Mouse (Mus musculus): ENCODE results near the gene Nle1. TPM values are rescaled to one million over a fixed set of nuclear protein-coding genes. Genes with fewer than 3 reads are reported as not detected.
"Not testable (repeated sequence)": the region's sequence is repeated elsewhere in the genome, so short reads cannot be mapped to it uniquely, and the experiment has no call there.

The Nle1 gene
- polyA plus RNA-seq, 1 experiment, result 33.7 TPM

GRCm38 (mm10) chr11:82943336-82943735 lies 35.1 kb upstream of the Nle1 start:
- no peak for TF ChIP-seq E2F4 (IDR thresholded peaks at IDR 0.05; ENCODE audit: insufficient read depth)
- TF ChIP-seq USF1 (IDR thresholded peaks at IDR 0.05; ENCODE audit: low read depth), result no peak
- TF ChIP-seq TCF12 (IDR thresholded peaks at IDR 0.05; ENCODE audit: insufficient read depth, poor library complexity, severe bottlenecking), result no peak
- no peak for TF ChIP-seq REST (IDR thresholded peaks at IDR 0.05; ENCODE audit: insufficient read depth, insufficient read length)
- TF ChIP-seq MAX (IDR thresholded peaks at IDR 0.05; ENCODE audit: low read depth), result no peak
- no peak for TF ChIP-seq MYOD1 (IDR thresholded peaks at IDR 0.05; ENCODE audit: control insufficient read depth in 1 of 3, insufficient read length in 2 of 3, low read depth in 2 of 3)
- no peak for TF ChIP-seq MYOG (IDR thresholded peaks at IDR 0.05; ENCODE audit: control insufficient read depth in 1 of 3, insufficient read depth in 1 of 3, insufficient read length in 2 of 3, low read depth in 2 of 3)
- TF ChIP-seq SRF (IDR thresholded peaks at IDR 0.05; ENCODE audit: control insufficient read depth, insufficient read length, low read depth), result no peak
- Histone ChIP-seq H3K4me2 (ENCODE audit: low read depth) (no peak overlapping the region), H3K27me3 (ENCODE audit: control insufficient read depth, insufficient read depth, insufficient read length) (no peaks in the 10 kb centered on the region), H3ac (ENCODE audit: control insufficient read depth, insufficient read length) (no peak overlapping the region), H3K4me3 (no peak overlapping the region), H3K36me3 (ENCODE audit: control insufficient read depth, insufficient read depth) (no peaks in the 10 kb centered on the region), H3K79me2 (ENCODE audit: control insufficient read depth, insufficient read depth) (no peaks in the 10 kb centered on the region)

GRCm38 (mm10) chr11:82933186-82933585 lies 25.0 kb upstream of the Nle1 start:
- Histone ChIP-seq H3ac (ENCODE audit: control insufficient read depth, insufficient read length) (no peak overlapping the region), H3K36me3 (ENCODE audit: control insufficient read depth, insufficient read depth) (peaks cover 11% of the 10 kb centered on the region), H3K79me2 (ENCODE audit: control insufficient read depth, insufficient read depth) (no peaks in the 10 kb centered on the region), H3K4me3 (no peak overlapping the region), H3K27me3 (ENCODE audit: control insufficient read depth, insufficient read depth, insufficient read length) (no peaks in the 10 kb centered on the region), H3K4me2 (ENCODE audit: low read depth) (no peak overlapping the region)
- no peak for TF ChIP-seq TCF12 (IDR thresholded peaks at IDR 0.05; ENCODE audit: insufficient read depth, poor library complexity, severe bottlenecking)
- TF ChIP-seq SRF (IDR thresholded peaks at IDR 0.05; ENCODE audit: control insufficient read depth, insufficient read length, low read depth), result no peak
- no peak for TF ChIP-seq USF1 (IDR thresholded peaks at IDR 0.05; ENCODE audit: low read depth)
- no peak for TF ChIP-seq POLR2A (IDR thresholded peaks at IDR 0.05; ENCODE audit: insufficient read length, low read depth)
- no peak for TF ChIP-seq MYOD1 (IDR thresholded peaks at IDR 0.05; ENCODE audit: control insufficient read depth in 1 of 3, insufficient read length in 2 of 3, low read depth in 2 of 3)
- TF ChIP-seq E2F4 (IDR thresholded peaks at IDR 0.05; ENCODE audit: insufficient read depth), result no peak
- TF ChIP-seq POLR2AphosphoS2 (IDR thresholded peaks at IDR 0.05; ENCODE audit: insufficient read length, low read depth), result no peak
- no peak for TF ChIP-seq TCF3 (IDR thresholded peaks at IDR 0.05; ENCODE audit: insufficient read length, low read depth)
- no peak for TF ChIP-seq MYOG (IDR thresholded peaks at IDR 0.05; ENCODE audit: control insufficient read depth in 1 of 3, insufficient read depth in 1 of 3, insufficient read length in 2 of 3, low read depth in 2 of 3)
- no peak for TF ChIP-seq MAX (IDR thresholded peaks at IDR 0.05; ENCODE audit: low read depth)

- not testable (repeated sequence) for H3K4me3 ChIP-seq; H3K27me3 ChIP-seq (ENCODE audit: control insufficient read depth, insufficient read depth, insufficient read length); H3ac ChIP-seq (ENCODE audit: control insufficient read depth, insufficient read length); H3K79me2 ChIP-seq (ENCODE audit: control insufficient read depth, insufficient read depth); H3K4me2 ChIP-seq (ENCODE audit: low read depth)
- peaks cover 11% of the 10 kb centered on the region for H3K36me3 ChIP-seq (ENCODE audit: control insufficient read depth, insufficient read depth)
These were observed 23.6 kb upstream of the Nle1 start for GRCm38 (mm10) chr11:82931671-82932450.

- H3K79me2 ChIP-seq (ENCODE audit: control insufficient read depth, insufficient read depth); H3K27me3 ChIP-seq (ENCODE audit: control insufficient read depth, insufficient read depth, insufficient read length); H3ac ChIP-seq (ENCODE audit: control insufficient read depth, insufficient read length); H3K36me3 ChIP-seq (ENCODE audit: control insufficient read depth, insufficient read depth); H3K4me3 ChIP-seq; H3K4me2 ChIP-seq (ENCODE audit: low read depth): not testable (repeated sequence)
These were observed 22.9 kb upstream of the Nle1 start for GRCm38 (mm10) chr11:82931161-82931560.

- H3ac ChIP-seq (ENCODE audit: control insufficient read depth, insufficient read length); H3K4me2 ChIP-seq (ENCODE audit: low read depth); H3K36me3 ChIP-seq (ENCODE audit: control insufficient read depth, insufficient read depth); H3K79me2 ChIP-seq (ENCODE audit: control insufficient read depth, insufficient read depth); H3K27me3 ChIP-seq (ENCODE audit: control insufficient read depth, insufficient read depth, insufficient read length); H3K4me3 ChIP-seq: not testable (repeated sequence)
These were observed 22.3 kb upstream of the Nle1 start for GRCm38 (mm10) chr11:82930391-82930955.

GRCm38 (mm10) chr11:82929633-82929950 lies 21.4 kb upstream of the Nle1 start:
- H3K4me2 ChIP-seq (ENCODE audit: low read depth), result no peak overlapping the region
- H3ac ChIP-seq (ENCODE audit: control insufficient read depth, insufficient read length), result no peak overlapping the region
- no peak overlapping the region for H3K4me3 ChIP-seq
- H3K79me2 ChIP-seq (ENCODE audit: control insufficient read depth, insufficient read depth), result no peaks in the 10 kb centered on the region
- H3K36me3 ChIP-seq (ENCODE audit: control insufficient read depth, insufficient read depth), result no peaks in the 10 kb centered on the region
- TF ChIP-seq E2F4 (IDR thresholded peaks at IDR 0.05; ENCODE audit: insufficient read depth) (no peak), SRF (IDR thresholded peaks at IDR 0.05; ENCODE audit: control insufficient read depth, insufficient read length, low read depth) (no peak), TCF12 (IDR thresholded peaks at IDR 0.05; ENCODE audit: insufficient read depth, poor library complexity, severe bottlenecking) (no peak), REST (IDR thresholded peaks at IDR 0.05; ENCODE audit: insufficient read depth, insufficient read length) (no peak), MYOD1 (IDR thresholded peaks at IDR 0.05; ENCODE audit: control insufficient read depth in 1 of 3, insufficient read length in 2 of 3, low read depth in 2 of 3) (no peak), POLR2AphosphoS2 (IDR thresholded peaks at IDR 0.05; ENCODE audit: insufficient read length, low read depth) (no peak), USF1 (IDR thresholded peaks at IDR 0.05; ENCODE audit: low read depth) (no peak), MAX (IDR thresholded peaks at IDR 0.05; ENCODE audit: low read depth) (no peak), TCF3 (IDR thresholded peaks at IDR 0.05; ENCODE audit: insufficient read length, low read depth) (no peak), MYOG (IDR thresholded peaks at IDR 0.05; ENCODE audit: control insufficient read depth in 1 of 3, insufficient read depth in 1 of 3, insufficient read length in 2 of 3, low read depth in 2 of 3) (no peak), CEBPB (IDR thresholded peaks at IDR 0.05; ENCODE audit: insufficient read depth, poor library complexity, severe bottlenecking) (no peak), POLR2A (IDR thresholded peaks at IDR 0.05; ENCODE audit: insufficient read length, low read depth) (no peak)
- no peaks in the 10 kb centered on the region for H3K27me3 ChIP-seq (ENCODE audit: control insufficient read depth, insufficient read depth, insufficient read length)
